Mouse (Mus musculus): Measurements from ENCODE around the gene Krt6a.
"Not testable (repeated sequence)": the region's sequence is repeated elsewhere in the genome, so short reads cannot be mapped to it uniquely, and the experiment has no call there.

Krt6a gene

DNA sequence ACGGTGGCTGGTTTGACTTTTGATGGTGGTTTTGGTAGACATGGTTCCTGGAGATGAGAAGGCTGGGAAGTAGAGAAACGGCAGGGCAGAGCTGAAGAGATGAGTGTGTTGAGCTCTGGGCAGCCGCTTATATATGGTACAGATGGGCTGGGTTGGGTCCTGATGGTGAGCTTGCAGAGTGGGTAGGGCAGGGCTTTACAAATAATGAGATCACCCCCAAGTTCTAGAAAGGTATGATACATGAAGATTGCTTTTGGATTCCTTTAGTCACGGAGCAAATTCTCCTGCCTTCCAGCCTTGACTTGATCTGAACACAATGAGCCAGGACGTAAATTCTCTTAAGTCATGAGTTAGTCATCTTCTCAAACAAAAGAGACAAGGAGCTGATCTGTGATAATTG is at the start of gene Krt6a:
TSS of gene Krt6a (minus strand) at position 101 of the 400 bp plus-strand sequence.
- no peak for DNase-seq

DNA sequence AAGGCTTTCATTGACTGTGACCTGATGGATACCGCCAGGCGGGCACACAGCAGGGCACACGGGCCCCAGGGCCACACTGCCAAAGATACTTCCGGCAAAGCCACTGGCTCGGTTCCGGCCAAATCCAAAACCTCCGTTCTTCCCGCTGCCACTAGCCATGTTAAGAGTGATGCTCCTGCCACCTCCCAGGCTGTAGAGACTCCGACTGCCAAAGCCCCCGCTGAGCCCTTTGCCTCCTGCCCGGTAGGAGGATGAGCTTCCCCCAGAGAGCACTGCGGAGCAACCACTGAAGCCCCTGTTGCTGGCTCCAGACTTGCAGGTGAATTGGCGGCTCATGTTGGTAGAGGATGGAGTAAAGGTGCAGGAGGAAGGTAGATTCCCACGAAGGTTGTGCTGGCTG is 48.6 kb upstream of the Krt6a start, which contains the start of gene Krt71:
TSS of gene Krt71 (minus strand) at position 399 of the 400 bp plus-strand sequence.
- peak; percentile 76 to 77 for DNase-seq

DNA sequence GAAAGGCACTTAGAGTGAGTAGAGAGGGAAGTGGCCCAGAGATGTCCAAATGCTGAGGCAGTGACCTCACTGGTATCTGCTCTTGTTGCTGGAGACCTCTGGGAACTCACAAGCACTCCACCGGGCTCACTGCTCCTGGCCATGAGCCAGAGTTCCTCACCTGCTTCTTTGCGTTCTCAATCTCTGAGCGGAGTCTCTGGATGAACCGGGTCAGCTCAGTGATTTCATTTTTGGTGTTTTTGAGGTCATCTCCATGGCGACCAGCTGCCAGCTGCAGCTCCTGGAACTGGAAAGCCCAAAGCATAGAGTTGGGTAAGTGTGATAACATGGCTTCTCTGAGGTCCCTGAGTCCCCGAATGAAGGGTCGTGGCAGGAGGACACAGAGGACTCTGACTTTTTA is 43.7 kb upstream of the Krt6a start:
- DNase-seq: no peak

DNA sequence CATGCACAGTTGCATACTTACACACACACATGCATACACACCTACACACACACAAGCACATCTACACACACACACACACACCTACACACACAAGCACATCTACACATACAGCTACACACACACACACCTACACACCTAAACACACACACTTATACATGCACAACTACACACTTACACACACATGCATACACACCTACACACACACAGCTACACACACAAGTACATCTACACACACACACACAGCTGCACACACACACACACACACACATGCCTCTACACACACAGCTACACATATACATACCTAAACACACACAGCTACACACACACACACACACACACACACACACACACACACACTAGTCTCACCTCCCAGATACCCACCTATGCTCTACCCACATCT is 36.5 kb upstream of the Krt6a start:
- DNase-seq: no peak

DNA sequence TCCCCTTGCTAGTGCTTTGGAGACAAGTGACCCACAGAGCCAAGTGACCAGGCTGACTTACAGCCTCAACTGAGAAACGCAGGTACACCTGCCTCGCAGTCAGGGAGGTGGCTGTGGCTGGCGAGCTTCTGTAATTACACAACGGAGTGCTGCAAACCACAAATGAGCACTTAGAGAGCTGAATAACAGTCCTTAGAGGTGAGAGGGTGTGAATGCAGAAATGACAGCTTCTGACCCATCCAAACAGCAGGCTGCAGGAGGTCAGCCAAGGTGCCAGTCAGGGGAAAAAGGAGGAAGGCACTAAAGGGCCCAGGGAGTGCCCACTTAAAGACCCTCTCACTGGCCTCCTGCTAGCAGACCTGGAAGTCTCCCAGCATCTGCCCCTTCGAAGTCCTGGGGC is 30.6 kb upstream of the Krt6a start:
- DNase-seq: no peak

DNA sequence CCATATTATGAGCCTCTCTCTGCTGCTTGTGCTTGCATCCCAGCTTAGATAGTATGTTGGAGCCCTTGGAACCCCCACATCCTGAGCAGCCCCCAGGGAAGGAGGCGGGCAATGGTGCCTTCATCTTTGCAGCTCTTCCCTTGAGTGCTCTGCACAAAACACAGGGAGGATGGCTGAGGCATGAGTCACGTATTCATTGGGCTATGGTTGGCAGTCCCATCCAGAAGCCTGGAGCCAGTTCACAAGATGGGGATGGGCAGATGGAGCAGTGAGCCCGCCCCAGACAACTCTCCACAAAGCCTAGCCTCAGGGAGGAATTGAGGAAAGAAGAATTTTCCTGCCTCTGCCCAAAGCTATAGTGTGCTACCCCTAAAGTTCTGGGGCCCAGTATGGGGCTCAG is 21.7 kb upstream of the Krt6a start:
- no peak for DNase-seq

DNA sequence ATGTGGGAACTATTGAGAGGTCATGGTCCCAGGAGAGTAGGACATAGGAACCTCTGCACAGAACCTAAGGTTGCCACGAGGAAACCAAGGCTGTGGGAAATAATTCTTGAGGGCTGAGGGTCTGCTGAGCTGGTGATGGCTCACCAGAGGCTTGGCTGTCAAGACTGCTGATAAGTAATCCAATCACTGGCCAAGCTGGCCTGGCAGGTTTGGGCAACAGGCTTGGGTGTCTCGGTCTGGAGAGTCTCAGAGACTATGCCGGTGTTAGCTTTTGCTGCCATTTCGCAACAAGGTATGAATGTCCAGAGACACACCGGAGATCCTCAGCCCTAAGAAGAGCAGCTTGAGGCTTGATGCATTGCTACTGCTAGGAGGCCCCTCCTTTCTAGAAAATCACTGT is 20.2 kb upstream of the Krt6a start:
- no peak for DNase-seq

DNA sequence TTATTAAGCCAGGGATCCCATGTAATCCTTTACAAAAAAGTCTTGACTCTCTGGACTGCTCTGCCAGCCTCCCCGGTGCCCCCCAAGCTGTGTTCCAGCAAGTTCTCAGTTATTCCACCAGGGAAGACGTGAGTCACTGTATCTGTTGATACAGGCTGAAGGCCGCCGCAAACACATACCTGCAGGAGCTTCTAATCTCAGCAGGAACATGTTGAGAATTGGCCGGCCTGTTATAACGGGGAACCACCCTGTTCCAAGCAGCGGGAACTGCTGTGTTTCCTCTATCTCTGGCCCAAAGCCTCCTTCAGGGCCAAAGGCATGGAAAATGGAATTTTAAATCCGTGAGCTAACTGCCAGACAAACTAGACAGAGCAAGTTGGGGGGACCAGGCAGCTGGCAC is 19.6 kb upstream of the Krt6a start:
- peak; percentile 34 to 56 for DNase-seq

DNA sequence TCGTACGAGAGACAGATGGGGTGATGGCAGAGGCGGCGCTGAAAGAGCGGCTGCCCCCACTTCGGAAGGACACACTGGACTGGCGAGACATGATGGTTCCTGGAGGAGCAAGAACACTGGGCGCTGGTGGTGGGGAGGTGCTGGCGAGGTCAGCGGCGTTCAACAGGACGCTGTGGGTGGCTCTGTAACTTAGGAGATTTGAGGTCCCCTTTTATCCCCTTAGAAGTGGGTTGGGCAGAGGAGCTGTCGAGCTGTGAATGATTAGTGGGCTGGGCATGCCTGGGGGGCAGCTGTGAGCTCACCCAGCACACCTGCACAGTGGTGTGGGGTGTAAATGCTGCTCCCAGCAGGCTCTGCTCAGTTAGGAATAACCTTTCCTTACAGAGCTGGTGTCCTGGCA is 18.6 kb upstream of the Krt6a start, which contains the start of gene Krt5:
TSS of gene Krt5 (minus strand) at position 179 of the 400 bp plus-strand sequence.
- DNase-seq: no peak

DNA sequence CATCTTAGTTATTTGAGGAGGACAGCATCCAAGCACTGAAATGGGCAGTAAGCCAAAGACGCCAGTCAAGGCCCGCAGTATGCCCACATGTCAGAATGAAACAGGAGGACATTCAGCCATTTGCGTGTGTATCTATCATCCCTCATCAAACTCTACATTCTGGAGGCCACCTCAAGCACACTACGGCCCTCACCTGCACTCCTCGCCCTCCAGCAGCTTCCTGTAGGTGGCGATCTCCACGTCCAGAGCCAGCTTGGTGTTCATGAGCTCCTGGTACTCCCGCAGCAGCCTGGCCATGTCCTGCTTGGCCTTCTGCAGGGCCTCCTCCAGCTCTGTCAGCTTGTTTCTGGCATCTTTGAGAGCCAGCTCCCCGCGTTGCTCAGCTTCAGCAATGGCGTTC is 14.6 kb upstream of the Krt6a start:
- DNase-seq: peak; percentile 33 to 47

DNA sequence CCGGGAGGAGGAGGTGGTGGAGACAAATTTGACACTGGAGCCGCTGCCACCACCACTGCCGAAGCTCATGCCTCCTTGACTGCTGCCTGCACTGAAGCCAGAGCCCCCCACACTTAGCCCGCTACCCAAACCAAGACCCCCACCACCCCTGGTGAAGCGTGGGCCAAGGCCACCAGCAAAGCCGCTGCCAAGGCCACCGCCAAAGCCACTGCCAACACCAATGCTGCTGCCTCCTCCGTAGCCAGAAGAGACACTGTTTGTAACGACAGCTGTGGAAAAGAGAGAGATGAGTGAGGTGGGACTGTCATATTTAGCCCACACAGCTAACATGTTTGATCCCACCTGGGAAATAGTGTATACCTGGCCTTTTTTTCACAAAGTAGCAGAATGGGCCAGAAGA is 13.3 kb upstream of the Krt6a start:
- DNase-seq: no peak

DNA sequence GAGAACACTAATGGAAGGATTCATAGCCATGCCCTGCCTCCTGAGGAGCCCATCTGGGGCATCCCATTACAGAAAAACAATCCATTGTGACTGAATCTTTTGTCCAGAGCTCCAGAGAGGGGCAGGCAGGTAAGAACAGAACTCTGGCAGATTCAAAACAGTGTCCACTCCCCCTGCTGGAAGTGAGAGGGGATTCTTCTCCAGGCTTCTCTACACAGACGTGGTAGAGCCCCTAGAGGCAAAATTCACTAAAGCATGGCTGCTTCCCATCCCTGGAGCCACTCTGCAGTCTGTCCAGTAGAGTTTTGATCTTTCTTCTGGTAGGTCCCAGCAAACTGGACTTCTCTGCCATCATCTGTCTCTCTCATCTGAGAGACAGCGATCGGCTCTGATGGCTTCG is 10.0 kb upstream of the Krt6a start:
- DNase-seq: no peak

DNA sequence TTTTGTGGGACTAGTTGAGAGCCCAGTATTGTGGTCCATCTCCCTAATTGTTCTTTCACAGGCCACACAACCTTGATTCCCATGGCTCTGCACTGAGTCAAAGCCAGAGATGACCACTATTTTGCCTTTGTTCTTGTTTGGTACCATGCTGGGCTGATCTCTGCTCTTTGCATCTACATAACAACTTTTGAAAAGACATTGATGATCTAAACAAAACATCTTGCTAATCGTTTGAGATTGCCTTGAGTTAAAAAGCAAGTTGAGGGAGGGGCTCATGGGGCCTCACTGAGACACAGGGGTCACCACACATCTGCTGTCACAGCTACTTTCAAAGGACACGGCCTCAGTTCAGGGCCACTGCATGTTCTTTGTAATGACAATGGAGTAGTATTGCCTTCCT is 8.3 kb upstream of the Krt6a start:
- DNase-seq: no peak

DNA sequence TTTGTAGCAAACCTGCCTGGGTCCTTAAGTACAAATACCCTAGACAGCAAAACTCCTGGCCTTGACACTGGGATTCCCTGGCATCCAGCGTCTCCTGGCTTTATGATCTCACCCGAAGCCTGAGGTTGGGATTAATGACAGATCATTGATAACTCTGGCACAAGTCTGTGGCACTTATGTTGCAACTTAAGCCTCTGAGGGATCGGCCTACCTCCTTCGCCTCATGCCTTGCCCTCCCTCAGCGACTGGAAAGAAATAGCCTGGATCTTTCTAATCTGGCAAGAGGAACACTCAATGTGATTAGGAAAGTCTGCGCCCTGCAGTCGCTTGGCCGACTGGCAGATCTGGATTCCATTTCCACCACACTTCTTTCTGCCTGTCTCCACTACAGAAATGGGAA is 5.8 kb upstream of the Krt6a start:
- DNase-seq: no peak

DNA sequence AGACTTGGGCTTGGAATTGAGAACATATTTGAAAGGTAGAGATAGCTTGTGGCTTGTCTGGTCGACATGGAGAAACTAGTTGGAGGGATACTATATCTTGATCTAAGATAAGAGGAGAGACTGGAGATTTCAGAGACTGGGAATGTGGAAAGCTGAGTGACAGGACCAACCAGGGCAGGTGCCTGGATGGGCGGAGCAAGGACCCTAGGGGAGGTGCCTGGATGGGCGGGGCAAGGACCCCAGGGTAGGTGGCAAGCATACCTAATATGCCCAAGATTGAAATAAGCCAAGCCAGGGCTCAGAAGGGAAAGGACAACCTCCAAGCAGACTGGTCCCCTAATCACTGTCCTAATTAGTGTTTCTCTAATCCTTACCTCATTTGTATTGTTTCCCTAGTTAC is 5.1 kb upstream of the Krt6a start:
- DNase-seq: no peak

DNA sequence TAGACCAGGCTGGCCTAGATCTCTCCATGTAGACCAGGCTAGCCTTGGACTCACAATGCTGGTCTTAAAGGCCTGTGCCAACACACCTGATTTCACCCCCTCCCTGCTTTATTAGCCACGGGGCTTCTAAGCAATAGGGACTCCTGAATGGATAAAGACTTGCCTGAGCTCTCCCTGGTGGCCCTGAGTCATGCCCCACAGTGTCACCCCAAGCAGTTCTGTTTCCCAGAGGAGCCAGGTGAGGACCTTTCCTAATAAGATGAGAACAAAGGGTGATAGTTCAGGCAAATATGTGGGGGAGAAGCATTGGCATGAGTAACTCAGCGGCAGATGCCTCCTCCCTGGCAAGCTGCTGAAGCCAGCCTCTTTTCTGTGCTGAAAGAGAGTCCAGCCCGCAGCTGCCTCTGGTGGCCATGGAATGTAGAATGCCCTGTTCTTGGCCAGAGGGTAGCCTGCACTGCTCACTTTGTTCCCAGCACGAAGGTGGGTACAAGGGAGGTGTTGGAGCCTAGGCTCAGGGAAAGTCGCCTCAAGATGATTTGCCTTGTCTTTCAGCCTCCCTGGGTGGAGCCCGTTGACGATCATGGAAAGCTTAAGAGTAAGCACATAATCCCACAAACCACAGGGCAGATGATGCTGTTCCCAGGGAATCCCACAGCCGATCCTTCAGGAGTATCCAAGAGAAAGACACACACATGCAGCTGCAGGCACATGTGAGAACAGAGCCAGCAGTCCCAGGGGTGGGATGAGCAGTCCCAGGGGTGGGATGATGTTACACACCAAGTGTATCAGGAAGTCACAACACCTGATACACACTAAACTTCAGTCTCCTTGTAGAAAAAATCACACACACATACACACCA is 3.5 kb upstream of the Krt6a start:
- no peak for DNase-seq

DNA sequence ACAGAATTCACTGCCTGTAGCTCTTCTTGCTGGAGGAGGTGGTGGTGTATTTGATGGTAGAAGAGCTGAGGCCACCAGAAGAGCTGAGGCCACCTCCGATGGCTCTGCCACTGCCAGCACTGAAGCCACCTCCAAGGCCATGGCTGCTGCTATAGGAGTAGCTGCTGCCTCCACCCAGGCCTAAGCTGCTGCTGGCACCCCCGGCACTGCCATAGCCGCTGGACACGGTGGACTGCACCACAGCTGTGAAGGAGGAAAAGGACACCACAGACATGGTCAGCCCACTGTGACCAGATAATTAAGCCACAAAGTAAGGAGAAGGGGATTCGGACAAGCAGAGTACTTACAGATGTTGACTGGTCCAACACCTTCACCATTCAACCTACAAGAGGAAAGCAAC is 3.6 kb downstream of the Krt6a start:
- not testable (repeated sequence) for DNase-seq

DNA sequence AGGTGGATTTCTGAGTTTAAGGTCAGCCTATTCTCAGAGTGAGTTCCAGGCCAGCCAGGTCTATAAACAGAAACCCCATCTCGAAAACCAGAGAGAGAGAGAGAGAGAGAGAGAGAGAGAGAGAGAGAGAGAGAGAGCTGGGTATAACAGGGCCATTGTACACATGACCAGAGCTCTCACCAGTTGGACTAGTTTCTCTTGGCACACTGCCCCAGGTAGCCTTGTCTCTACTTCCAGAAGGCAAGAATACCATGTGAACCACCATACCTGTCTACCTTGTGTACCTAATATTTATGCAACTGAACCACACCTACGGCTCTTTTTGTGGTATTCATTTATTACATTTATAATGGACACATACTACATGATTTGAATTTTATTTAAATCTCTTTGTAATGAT is 5.9 kb downstream of the Krt6a start:
- DNase-seq: no peak

DNA sequence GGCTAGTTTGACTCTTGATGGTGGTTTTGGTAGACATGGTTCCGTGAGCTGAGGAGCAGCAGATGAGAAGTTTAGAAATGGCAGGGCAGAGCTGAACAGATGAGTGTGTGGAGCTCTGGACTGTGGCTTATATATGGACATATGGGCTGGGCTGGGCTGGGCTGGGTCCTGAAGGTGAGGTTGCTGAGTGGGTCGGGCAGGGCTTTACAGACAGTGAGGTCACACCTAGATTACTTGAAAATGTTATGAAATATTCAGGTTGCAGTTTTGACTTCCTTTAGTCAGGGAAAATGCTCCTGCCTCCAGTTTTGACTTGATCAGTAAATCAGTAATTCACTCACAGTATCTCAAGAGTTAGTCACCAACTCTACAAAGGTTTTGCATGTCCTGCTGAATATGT is 13.9 kb downstream of the Krt6a start, which contains the start of gene Krt6b:
TSS of gene Krt6b (minus strand) at position 101 of the 400 bp plus-strand sequence.
- no peak for DNase-seq

DNA sequence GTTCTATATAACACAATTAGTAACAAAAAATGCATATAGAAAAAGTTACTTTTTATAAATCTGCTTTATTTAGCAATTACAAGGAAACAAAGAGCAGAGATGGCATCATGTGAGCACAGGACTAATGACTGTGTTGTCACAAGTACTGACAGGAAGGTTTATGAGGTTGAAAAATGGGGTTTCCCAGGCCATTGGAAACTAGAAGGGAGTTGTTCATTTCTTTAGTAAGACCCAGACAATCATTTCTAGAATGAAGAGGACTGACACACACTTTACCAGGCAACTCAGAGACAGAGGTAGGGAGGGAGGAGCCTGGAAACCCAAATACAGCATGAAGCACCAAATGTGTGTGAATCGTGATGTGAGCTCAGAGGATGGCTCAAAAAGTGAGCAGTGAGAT is 18.1 kb downstream of the Krt6a start:
- no peak for DNase-seq

DNA sequence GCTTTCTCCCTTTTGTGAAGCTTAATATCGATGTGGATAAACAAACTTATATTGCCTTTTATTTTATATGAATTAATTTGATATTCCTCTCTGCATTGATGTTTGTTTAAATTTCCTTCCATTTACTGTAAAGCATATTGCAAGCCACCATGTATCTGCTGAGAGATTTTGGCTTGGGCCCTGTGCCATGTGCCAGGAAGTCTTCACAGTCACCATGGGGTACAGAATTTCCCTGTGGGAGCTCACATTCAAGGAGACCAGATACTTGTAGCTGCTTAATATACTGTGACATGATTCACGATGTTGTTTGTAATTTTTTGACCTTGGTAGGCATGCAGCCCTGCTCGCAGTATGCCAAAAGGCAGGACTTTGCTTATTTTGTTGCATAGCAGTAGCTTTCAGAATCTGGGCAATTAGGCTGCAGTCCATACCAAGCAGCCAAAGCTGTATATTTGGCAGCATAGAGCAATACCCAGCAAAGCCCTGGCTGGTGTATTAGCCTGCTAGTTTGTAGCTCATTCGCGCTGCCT is 41.3 kb downstream of the Krt6a start:
- peak; percentile 44 to 66 for DNase-seq

DNA sequence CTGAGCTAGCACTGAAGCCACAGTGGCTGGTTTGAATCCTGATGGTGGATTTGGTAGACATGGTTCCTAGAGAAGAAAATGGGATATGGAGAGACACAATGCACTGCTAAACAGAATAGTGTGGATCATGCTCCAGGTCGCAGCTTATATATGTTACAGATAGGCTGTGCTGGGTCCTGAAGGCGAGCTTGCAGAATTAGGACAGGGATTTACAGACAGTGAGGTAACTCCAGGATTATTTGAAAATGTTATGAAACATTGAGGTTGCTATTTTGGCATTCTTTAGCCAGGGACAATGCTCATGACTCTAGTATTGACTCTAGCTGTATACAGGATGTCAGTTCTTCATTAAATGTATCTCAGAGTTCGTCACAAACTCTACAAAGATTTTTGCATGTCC is 46.8 kb downstream of the Krt6a start, which contains the start of gene Gm5478:
TSS of gene Gm5478 (minus strand) at position 101 of the 400 bp plus-strand sequence.
- DNase-seq: no peak

Data from cerebellum, postnatal 25 days (tissue).